8 mouse cellular contexts compared by ENCODE assay signal in genomic region chr1:58303726-58304125, GRCm38 (mm10). TPM values are rescaled to one million over a fixed set of nuclear protein-coding genes. Genes with fewer than 3 reads are reported as not detected.
DNase-seq lines count a peak whose midpoint lies in the region; ATAC-seq lines count a peak whose summit lies in the region.

No protein-coding gene starts in this region.

- DNase-seq in kidney, postnatal 4 days, result peak; percentile 35 to 51
- no peak for DNase-seq in kidney, adult 9 months
- peak; percentile 29 for DNase-seq in lung, postnatal 25 days (ENCODE audit: low spot score)
- DNase-seq in thymus, postnatal 0 days (ENCODE audit: low spot score), result peak; percentile 82
- no peak for DNase-seq in adrenal gland, postnatal 25 days
- DNase-seq in embryo, embryonic 10.5 days (ENCODE audit: low spot score), result no peak
- DNase-seq in adrenal gland, adult 18-20 months (ENCODE audit: low spot score in 2 of 2), result no peak

- ATAC-seq in granulocyte monocyte progenitor cell, adult 5-6 weeks (replicated peaks; ENCODE audit: poor library complexity, severe bottlenecking), result peak; percentile 95

RNA-seq across cellular contexts. Expression of gene Aox2, which starts 25.6 kb away (rescaled TPM):
- 0.28 TPM in 1 of 2 replicates, not detected in the other for total RNA-seq in granulocyte monocyte progenitor cell, adult 5-6 weeks (2014; fragmentation: Nextera tagmentation)
- 0.30 TPM in 1 of 2 replicates, not detected in the other for total RNA-seq in granulocyte monocyte progenitor cell, adult 5-6 weeks (2017)
- 0.14 and 0.21 TPM in 2 replicates for polyA plus RNA-seq in thymus, postnatal 0 days (2015; fragmentation: Nextera tagmentation; extraction: Ambion mirVana)
- 0.27 and 0.52 TPM in 2 replicates for total RNA-seq in adrenal gland, postnatal 25 days (2021)
- total RNA-seq in adrenal gland, adult 18-20 months (2021), result under 1 TPM; 0.40 to 0.42 TPM

Comparison
In these comparisons a context has a peak if more than half of its experiments do, and no peak if none do; other contexts are left out.
1. DNase-seq: peak in kidney, postnatal 4 days (2 of 2), lung, postnatal 25 days (single experiment) and thymus, postnatal 0 days (single experiment); none in kidney, adult 9 months (single experiment), adrenal gland, postnatal 25 days (single experiment), embryo, embryonic 10.5 days (single experiment) and adrenal gland, adult 18-20 months (0 of 2).